Mouse (Mus musculus) right cerebral cortex, adult 2 months (tissue): ENCODE results near the gene Nudt4.

Experiments
- DNase-seq, 2 experiments: peaks; one replicate each; pipeline ENCODE4 v3.0.0; 2021 to 2022; ENCODE audit warnings: low spot score in 2 of 2

Gene Nudt4

GRCm38 (mm10) chr10:95563851-95564845 lies at the start of gene Nudt4:
Nudt4 (minus strand) TSS chr10:95564146.
- DNase-seq: peak; percentile 70 to 81

DNA sequence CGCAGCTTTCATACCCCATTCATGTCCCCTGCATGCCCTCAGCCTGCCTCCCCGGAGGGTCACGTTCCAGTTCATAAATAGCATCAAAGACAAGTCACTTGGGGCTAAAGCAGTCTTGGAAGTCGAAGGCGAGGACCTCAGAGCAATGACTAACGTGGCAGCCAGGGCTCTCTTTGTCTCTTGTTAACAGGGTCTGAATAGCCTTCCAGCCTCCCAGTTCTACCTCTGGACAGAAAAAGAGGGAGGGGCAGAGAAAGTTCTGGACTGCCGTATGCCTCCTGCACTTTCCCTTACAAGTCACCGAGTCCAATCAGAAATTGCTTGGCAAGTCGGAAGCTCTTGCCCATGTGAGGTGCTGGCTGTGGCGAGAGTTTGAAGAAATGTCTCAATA lies 47.4 kb upstream of the Nudt4 start:
- DNase-seq: no peak

DNA sequence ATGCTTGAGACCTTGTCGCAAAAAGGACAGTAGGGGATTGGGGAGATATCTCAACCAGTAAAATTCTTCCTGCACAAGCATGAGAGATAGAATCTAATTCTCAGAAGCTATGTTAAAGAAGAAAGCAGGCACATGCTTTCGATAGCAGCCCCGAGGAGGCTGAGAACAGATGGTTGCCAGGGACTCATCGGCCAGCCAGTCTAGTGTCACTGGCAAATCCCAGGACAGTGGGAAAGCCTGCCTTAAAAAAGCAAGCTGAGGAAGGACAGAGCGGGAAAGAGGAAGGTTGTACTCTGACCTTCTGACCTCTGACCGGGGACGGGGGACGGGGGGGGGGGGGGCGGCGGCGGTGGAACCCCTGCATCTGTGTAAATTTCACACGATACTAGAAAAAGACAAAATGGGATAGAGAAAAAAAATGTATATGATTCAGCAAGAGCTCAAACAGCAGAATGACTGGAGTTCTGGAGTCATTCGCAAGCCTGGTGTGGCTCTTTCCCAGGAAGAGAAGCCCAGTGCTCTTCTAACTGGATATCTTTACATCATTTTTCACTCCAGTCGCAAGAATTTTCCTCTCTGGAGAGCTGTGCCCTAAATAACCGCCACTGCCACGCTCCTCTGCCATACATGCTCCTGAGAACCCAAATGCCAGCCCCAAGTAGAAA lies 46.9 kb upstream of the Nudt4 start:
- DNase-seq: peak in 1 of 2 experiments; percentile 16

- DNase-seq: peak; percentile 20 to 37
These were observed 41.1 kb upstream of the Nudt4 start for GRCm38 (mm10) chr10:95604979-95605613.

DNA sequence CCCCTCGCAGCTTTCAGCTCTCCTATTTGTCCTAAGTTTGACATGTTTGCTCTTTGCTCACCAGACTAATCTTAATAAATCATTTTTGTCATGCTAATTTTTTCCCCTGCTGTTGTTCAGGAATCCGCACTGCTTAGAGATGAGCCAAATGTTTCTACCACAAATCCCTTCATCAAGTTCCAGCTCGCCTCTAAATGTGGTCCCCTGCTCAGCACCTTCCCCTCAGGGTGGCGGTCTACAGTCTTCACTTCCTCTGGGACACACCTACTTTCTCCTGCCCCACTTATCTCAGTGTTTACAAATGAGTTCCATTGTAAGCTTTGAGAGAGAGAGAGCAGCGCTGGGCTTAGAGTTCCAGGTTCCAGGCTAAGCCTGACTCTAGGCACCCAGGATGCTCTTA lies 36.6 kb upstream of the Nudt4 start:
- no peak for DNase-seq

DNA sequence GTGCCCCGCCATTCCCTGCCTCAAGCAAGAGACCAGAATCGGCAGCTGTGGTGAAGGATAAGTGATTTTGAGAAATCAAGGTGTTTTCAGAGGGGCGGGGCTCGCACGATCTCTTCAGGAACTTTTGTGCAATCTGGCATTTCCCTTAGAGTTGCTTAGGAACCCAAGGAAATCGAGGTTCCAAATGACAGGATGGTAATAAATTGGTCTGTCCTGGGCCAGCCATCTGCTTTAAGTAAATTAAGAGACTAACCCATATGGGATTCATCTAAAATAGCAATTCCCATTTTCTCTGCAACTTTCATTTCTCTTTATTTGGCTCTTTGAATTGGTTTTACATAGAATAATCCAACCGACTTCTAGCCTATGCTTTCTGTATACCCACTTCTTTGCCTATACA lies 35.8 kb upstream of the Nudt4 start:
- no peak for DNase-seq

DNA sequence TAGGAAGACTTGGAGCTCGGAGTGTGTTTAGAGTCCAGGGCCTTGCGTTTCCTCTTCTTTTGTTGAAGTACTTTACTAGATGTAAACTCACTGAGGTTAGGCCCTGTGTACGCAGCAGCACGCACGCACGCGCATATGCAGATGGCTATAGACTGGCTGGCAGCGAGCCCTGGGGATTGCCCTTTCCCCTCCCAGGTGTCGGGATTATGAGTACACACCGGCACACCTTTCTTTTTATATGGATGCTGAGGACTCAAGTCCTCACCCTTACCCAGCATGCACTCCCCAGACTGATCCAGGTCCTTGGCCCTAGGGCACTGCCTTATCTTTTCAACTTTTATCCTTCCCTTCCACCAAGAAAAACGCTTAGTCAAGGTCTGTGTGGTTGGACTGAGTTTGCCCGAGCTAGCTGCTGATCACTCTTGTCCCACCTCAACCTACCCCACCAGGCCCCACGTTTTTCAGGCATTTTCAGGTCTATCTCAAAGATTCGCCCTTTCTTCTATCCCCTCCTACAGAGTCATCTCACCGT lies 34.2 kb upstream of the Nudt4 start:
- no peak for DNase-seq

DNA sequence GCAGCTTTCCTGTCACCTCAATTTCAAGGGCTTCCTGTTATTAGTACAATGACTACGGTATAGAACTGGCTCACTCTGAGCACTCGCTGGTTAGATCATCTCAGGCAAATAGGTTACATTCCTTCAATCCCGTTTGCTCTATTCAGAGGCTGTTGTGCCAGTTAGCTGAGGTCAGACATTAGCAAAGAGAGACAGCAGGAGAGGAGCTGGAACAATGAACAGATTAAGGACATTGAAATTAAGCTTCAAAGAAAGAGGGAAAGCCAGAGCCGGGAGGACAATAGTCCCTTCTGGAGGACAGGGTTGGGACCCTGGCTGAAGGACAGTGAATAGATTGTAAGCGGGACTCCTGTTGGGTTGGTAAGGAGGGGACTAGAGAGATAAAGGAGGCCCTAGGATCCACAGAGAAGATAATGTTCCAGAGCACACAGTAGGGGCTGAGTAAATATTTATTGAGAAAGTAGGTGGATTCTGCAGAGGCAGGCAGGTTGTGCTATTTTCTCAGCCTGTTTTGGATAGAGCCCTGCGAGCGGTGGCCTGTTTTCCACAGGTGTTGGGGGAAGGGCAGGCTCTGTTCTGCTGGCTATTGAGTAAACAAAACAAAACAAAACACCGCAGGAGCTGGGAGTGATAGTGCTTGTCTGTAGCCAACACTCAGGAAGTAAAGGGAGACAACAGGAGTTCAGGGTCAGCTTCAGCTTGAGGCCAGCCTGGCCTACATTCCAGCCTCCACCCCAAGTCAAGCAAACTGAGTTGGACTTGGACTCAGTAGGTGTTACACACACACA lies 32.1 kb upstream of the Nudt4 start:
- no peak for DNase-seq

- no peak for DNase-seq
These were observed 30.5 kb upstream of the Nudt4 start for GRCm38 (mm10) chr10:95594414-95594813.

GRCm38 (mm10) chr10:95591257-95591656 lies 27.3 kb upstream of the Nudt4 start:
- DNase-seq: no peak

GRCm38 (mm10) chr10:95590196-95590595 lies 26.2 kb upstream of the Nudt4 start:
- DNase-seq: no peak

DNA sequence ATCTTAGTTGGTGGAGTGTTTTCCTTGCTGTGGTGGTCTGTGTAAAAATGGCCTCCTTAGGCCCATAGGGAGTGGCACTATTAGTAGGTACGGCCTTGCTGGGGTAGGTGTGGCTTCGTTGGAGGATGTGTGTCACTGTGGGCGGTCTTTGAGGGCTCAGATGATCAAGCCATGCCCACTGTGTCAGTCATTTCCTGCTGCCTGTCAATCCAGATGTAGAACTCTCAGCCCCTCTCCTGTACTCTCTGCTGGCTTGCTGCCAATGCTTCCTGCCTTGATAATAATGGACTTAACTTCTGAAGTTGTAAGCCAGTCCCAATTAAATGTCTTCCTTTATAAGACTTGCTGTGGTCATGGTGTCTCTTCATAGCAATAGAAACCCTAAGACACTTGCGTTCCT lies 25.2 kb upstream of the Nudt4 start:
- DNase-seq: no peak

- DNase-seq: no peak
These were observed 23.7 kb upstream of the Nudt4 start for GRCm38 (mm10) chr10:95587509-95588220.

DNA sequence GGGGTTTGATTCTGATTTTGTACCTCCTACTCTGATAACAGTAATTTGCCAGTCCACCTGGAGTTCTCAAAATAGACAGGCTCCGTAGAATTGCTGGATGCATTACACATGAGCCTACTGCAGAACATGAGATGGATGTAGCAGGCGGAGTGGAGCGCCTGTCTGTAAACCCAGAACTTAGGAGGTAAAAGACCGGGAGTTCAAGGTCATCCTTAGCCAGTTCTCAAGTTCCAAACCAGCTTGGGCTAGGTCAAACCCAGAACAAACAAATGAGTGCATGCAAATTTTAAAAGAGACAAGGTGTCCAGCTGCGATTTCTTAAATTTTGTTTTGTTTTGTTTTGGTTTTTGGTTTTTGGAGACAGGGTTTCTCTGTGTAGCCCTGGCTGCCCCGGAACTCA lies 21.6 kb upstream of the Nudt4 start:
- DNase-seq: no peak

GRCm38 (mm10) chr10:95577567-95577950 lies 13.6 kb upstream of the Nudt4 start:
- DNase-seq: no peak

GRCm38 (mm10) chr10:95576876-95577566 lies 13.1 kb upstream of the Nudt4 start:
- no peak for DNase-seq

DNA sequence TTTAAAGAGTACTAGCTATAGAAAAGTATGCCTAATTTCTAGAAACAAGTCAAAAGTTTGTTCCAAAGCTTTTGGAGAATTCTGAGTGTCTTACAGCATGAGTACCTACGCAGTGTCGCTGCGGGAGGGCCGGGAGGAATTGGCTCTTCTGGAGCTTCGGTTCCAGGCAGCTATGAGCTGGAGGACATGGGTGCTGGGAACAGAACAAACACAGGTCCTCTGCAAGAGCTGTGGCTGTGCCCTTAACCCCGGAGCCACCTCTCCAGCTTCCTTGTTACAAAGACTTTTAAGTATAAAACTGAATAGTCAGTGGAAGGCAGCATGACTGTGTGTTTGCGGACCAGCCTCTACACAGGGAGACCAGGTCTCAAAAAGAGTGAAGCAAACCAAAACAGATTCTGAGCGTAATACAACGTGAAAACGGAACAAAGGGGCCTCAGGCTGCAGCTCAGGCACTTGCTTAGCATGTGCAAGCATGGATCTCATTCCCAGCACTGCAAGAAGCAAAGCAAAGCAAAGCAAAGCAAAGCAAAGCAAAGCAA lies 12.0 kb upstream of the Nudt4 start:
- no peak for DNase-seq

- DNase-seq: no peak
These were observed 11.0 kb upstream of the Nudt4 start for GRCm38 (mm10) chr10:95574994-95575393.

DNA sequence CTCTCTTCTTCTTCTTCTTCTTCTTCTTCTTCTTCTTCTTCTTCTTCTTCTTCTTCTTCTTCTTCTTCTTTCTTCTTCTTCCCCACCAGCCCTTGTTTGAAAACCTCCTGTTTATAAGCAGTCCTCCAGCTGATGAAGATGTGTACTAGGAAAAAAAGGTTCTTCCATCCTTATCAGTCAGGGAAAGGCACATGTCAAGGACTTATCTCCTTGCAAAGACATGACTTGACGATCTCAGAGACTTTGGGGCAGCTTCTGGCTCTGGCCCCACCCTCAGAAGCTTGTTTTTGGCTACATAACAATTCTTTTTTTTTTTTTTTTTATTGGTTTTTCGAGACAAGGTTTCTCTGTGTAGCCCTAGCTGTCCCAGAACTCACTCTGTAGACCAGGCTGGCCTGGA lies 5.5 kb upstream of the Nudt4 start:
- DNase-seq: no peak

GRCm38 (mm10) chr10:95568016-95568415 lies 4.1 kb upstream of the Nudt4 start:
- no peak for DNase-seq
